Mouse (Mus musculus): ENCODE results near the gene Rhbdl3.

The Rhbdl3 gene

GRCm38 (mm10) chr11:80384461-80384860 lies 83.7 kb downstream of the Rhbdl3 start:
- no peak for DNase-seq (ENCODE audit: low spot score in 2 of 2)

- no peak for DNase-seq (ENCODE audit: low spot score in 2 of 2)
Observed at GRCm38 (mm10) chr11:80385055-80385454, 84.3 kb downstream of the Rhbdl3 start.

- no peak for DNase-seq (ENCODE audit: low spot score in 2 of 2)
Observed at GRCm38 (mm10) chr11:80386790-80387189, 86.1 kb downstream of the Rhbdl3 start.

DNA sequence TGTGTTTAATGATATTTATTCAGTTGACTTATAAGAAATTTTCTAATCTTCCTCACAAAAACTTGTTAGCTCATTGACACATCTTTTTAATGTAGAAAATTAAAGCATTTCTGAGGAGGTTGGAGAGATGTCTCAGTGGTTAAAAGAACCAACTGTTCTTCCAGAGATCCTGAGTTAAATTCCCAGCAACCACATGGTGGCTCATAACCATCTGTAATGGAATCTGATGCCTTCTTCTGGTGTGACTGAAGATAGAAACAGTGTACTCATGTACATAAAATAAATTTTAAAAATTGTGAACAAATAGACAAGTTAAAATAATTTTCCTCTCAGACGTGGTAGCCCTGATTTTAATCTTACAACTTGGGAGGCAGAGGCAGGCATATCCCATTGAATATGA lies 89.2 kb downstream of the Rhbdl3 start:
- DNase-seq (ENCODE audit: low spot score in 2 of 2): no peak

GRCm38 (mm10) chr11:80391407-80392120 lies 90.9 kb downstream of the Rhbdl3 start:
- no peak for DNase-seq (ENCODE audit: low spot score in 2 of 2)

GRCm38 (mm10) chr11:80395930-80396329 lies 95.2 kb downstream of the Rhbdl3 start:
- DNase-seq (ENCODE audit: low spot score in 2 of 2): no peak

DNA sequence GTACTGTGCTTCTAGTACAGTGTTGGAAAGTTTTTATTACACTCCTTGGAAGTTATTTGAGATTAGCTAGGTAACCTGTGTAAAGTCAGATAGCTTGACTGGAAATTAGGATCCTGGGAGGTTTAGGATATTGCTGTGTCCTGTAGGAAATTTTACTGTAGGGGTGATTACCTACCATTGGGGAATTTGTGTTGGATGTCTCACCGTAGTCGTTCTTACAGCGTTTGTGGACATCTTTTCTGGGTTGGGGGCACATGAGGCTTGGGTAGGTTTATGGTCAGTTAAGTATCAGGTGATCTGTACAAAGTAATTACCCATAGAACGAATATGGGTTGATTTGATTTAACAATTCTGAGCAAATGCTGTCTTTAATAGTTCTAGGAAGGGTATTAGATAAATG lies 95.9 kb downstream of the Rhbdl3 start:
- no peak for DNase-seq (ENCODE audit: low spot score in 2 of 2)

Measured in frontal cortex, postnatal 14 days (tissue).